Mouse (Mus musculus) right cerebral cortex, postnatal 4 days (tissue): ENCODE measurements around the gene Tubd1.

ENCODE experiments used
- DNase-seq: peaks from one replicate; pipeline ENCODE4 v3.0.0-alpha.2; 2022

Tubd1 gene

GRCm38 (mm10) chr11:86584898-86585597 lies 40.3 kb downstream of the Tubd1 start:
- no peak for DNase-seq

GRCm38 (mm10) chr11:86585598-86585984 lies 40.8 kb downstream of the Tubd1 start:
- no peak for DNase-seq

GRCm38 (mm10) chr11:86586177-86586867 lies 41.5 kb downstream of the Tubd1 start:
- DNase-seq = no peak

- no peak for DNase-seq
Measured at GRCm38 (mm10) chr11:86586868-86587792, 42.3 kb downstream of the Tubd1 start.

GRCm38 (mm10) chr11:86587830-86588229 lies 43.0 kb downstream of the Tubd1 start:
- DNase-seq = no peak

GRCm38 (mm10) chr11:86588583-86589298 lies 44.0 kb downstream of the Tubd1 start:
- DNase-seq = no peak

- no peak for DNase-seq
Measured at GRCm38 (mm10) chr11:86590066-86590465, 45.3 kb downstream of the Tubd1 start.

- DNase-seq = no peak
Measured at GRCm38 (mm10) chr11:86590579-86590978, 45.8 kb downstream of the Tubd1 start.

- DNase-seq = no peak
Measured at GRCm38 (mm10) chr11:86591301-86591845, 46.6 kb downstream of the Tubd1 start.

- DNase-seq = no peak
Measured at GRCm38 (mm10) chr11:86591931-86592616, 47.3 kb downstream of the Tubd1 start.

GRCm38 (mm10) chr11:86592993-86593392 lies 48.2 kb downstream of the Tubd1 start:
- no peak for DNase-seq

GRCm38 (mm10) chr11:86593443-86593842 lies 48.7 kb downstream of the Tubd1 start:
- DNase-seq = no peak

- DNase-seq = no peak
Measured at GRCm38 (mm10) chr11:86594188-86594876, 49.5 kb downstream of the Tubd1 start.

GRCm38 (mm10) chr11:86595366-86595765 lies 50.6 kb downstream of the Tubd1 start:
- DNase-seq = no peak

- no peak for DNase-seq
Measured at GRCm38 (mm10) chr11:86596187-86596960, 51.6 kb downstream of the Tubd1 start.

- no peak for DNase-seq
Measured at GRCm38 (mm10) chr11:86596976-86597375, 52.2 kb downstream of the Tubd1 start.

GRCm38 (mm10) chr11:86598154-86598553 lies 53.4 kb downstream of the Tubd1 start:
- no peak for DNase-seq

- no peak for DNase-seq
Measured at GRCm38 (mm10) chr11:86598572-86598971, 53.8 kb downstream of the Tubd1 start.

- DNase-seq = no peak
Measured at GRCm38 (mm10) chr11:86599378-86600208, 54.8 kb downstream of the Tubd1 start.

GRCm38 (mm10) chr11:86600209-86600557 lies 55.4 kb downstream of the Tubd1 start:
- no peak for DNase-seq
